Mouse (Mus musculus): ENCODE data around the gene Vamp4. TPM values are rescaled to one million over a fixed set of nuclear protein-coding genes. Genes with fewer than 3 reads are reported as not detected.

Gene Vamp4
- polyA plus RNA-seq (2012; rRNA removed) = 36.0 and 39.4 TPM in 2 replicates

DNA sequence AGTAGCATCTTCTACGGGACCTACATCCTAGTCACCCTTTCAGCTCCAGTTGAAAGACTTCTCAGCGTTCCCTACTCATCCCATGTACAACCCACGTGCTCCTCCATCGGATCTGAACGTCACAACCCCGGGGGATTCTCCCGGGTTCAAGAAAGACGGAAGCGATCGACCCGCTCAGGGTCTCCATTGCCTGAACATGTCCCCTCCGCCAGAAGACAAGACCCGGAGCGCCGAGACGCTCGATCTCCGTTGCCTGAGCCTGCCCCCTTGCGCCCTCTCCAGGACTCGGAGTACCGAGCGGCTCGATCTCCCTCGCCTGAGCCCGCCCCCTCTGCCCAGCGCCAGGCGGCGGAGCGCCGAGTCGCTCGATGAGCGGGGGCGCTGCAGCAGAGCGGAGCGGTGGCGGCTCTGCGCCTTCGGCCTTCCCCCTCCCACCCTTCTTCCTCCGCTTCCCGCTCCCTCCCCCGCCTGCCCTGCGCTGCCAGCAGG, at the start of gene Vamp4:
Gene Vamp4, plus strand, starts transcription at position 256 of the 489 bp plus-strand sequence.
- DNase-seq (ENCODE audit: low read depth) = peak; percentile 99
- peak; percentile 73 for TF ChIP-seq POLR2A (IDR thresholded peaks at IDR 0.05; ENCODE audit: borderline replicate concordance, extremely low read depth, insufficient read depth, insufficient read length, poor library complexity, severe bottlenecking)
- TF ChIP-seq CTCF (IDR thresholded peaks at IDR 0.05; ENCODE audit: borderline replicate concordance, extremely low read depth, insufficient read depth, insufficient read length) = peak; percentile 0; the same call in 1 of the 2 replicates

DNA sequence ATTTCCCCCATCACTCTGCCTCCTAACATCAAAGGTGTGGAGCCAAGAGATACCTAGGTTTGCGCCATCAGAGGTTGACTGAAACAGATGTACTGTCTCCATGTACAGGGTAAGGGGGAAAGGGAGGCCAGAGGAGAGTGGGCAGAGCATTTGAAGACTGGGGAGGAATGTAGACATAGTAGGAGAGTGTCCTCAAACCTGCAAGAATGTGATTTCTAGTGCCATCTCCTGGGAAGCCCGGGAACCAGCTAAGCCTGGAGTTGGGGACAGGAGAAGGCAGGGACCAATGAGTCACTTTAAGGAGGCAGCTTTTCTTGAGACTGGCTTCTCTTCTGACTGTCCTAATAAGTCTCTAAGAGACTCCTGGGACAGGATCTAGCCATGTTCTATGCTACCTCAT, 40.7 kb upstream of the Vamp4 start:
- TF ChIP-seq CTCF (IDR thresholded peaks at IDR 0.05; ENCODE audit: borderline replicate concordance, extremely low read depth, insufficient read depth, insufficient read length) = peak; percentile 12; the same call in 1 of the 2 replicates
- TF ChIP-seq POLR2A (IDR thresholded peaks at IDR 0.05; ENCODE audit: borderline replicate concordance, extremely low read depth, insufficient read depth, insufficient read length, poor library complexity, severe bottlenecking) = no peak
- DNase-seq (ENCODE audit: low read depth) = no peak

DNA sequence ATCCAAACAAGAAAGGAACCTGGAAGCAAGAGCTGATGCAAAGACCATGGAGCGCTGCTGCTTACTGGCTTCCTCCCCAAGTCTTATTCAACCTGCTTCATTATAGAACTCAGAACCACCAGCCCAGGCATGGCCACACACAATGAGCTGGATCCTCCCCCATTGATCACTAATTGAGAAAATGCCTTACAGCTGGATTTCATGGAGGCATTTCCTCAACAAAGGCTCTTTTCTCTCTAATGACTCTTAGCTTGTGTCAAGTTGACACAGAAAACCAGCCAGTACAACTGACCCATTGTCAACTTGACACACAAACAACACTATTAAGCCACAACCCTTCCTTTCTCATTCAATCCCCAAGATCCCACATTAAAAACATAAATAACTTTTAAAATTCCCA, 39.6 kb upstream of the Vamp4 start:
- no peak for TF ChIP-seq CTCF (IDR thresholded peaks at IDR 0.05; ENCODE audit: borderline replicate concordance, extremely low read depth, insufficient read depth, insufficient read length)
- TF ChIP-seq POLR2A (IDR thresholded peaks at IDR 0.05; ENCODE audit: borderline replicate concordance, extremely low read depth, insufficient read depth, insufficient read length, poor library complexity, severe bottlenecking) = no peak
- DNase-seq (ENCODE audit: low read depth) = no peak

DNA sequence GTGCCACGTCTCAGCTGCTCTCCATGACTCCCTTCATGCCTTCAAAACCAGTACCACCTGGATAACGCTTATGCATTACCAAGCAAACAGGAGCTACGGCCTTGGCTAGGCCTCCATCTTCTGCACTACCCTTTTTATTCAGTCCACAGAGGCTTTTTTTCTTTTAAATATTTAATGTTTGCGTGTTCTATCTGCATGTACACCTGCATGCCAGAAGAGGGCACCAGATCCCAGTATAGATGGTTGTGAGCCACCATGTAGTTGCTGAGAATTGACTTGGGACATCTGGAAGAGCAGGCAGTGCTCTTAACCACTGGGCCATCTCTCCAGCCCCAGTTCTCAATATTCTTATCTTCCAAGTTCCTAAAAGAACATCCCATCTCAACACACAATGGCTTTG, 38.7 kb upstream of the Vamp4 start:
- DNase-seq (ENCODE audit: low read depth) = no peak
- TF ChIP-seq CTCF (IDR thresholded peaks at IDR 0.05; ENCODE audit: borderline replicate concordance, extremely low read depth, insufficient read depth, insufficient read length) (peak; percentile 34; the same call in 1 of the 2 replicates), POLR2A (IDR thresholded peaks at IDR 0.05; ENCODE audit: borderline replicate concordance, extremely low read depth, insufficient read depth, insufficient read length, poor library complexity, severe bottlenecking) (no peak)

DNA sequence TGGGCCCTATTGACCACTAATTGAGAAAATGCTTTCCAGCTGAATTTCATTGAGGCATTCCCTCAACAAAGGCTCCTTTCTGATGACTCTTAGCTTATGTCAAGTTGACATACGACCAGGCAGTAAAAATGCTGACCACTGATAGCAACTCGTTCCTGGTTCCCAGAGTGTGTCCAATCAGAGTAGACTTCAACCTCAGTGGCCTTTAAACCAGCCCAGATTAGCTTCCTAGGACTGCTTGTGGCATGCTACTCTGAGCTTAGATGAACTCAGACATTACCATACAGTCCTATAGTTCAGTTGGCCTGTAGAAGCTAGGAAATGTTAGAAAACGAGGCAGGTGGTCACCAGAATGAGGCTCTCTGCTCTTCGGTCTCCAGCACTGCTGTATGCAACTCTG, 38.0 kb upstream of the Vamp4 start:
- TF ChIP-seq CTCF (IDR thresholded peaks at IDR 0.05; ENCODE audit: borderline replicate concordance, extremely low read depth, insufficient read depth, insufficient read length) (no peak), POLR2A (IDR thresholded peaks at IDR 0.05; ENCODE audit: borderline replicate concordance, extremely low read depth, insufficient read depth, insufficient read length, poor library complexity, severe bottlenecking) (no peak)
- no peak for DNase-seq (ENCODE audit: low read depth)

DNA sequence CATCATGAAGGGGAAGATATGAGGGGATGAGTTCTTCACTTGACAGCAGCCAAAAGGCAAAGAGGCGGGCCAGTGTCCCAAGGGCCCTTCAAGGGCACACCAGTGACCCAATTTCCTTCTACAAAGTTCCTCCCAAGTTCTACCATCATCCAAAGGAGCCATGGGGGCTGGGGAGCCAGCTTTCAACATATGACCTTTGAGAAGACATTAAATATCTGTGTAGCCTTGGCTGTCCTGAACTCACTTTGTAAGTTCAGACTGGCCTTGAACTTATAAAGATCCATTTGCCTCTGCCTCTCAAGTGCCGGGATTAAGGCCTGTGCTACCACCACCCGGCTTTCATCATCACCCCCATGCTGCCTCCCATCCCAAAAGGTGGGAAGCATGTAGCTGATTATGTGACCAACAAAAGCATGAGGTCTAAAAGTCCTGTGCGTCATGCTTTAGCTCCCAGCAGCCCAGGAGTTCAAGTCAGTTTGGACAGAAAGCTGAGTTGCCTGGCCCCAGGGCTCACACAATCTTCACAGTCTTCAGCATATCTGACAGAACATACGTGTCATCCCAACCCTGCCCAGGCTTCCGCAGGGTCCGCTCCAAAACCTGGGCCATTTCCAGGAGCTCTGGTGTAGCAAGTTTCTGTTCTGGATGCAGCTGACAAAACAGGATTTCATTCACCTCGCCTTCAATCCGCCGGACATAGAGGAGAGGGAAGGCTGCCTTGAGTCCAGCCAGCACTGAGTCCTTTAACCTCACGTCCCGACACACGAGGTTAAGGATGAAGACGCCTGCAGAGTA, 36.4 kb upstream of the Vamp4 start:
- TF ChIP-seq POLR2A (IDR thresholded peaks at IDR 0.05; ENCODE audit: borderline replicate concordance, extremely low read depth, insufficient read depth, insufficient read length, poor library complexity, severe bottlenecking) (no peak), CTCF (IDR thresholded peaks at IDR 0.05; ENCODE audit: borderline replicate concordance, extremely low read depth, insufficient read depth, insufficient read length) (no peak)
- DNase-seq (ENCODE audit: low read depth) = no peak

DNA sequence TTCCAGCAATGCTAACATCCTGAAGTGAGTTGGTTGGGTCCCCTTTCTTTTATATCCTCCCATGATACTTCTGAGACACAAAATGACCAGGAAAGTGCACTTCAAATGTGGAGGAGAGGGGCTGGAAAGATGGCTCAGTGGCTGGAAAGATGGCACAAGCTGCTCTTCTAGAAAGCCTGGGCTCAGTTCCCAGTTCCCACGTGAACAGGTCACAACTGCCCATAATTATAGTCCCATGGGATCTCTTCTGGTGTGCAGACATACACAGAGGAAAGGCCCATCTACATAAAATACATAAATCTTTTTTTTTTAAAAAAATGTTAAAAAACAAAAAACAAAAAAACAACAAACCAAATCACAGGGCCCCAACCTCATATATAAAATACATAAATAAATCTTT, 27.1 kb upstream of the Vamp4 start:
- no peak for DNase-seq (ENCODE audit: low read depth)
- TF ChIP-seq POLR2A (IDR thresholded peaks at IDR 0.05; ENCODE audit: borderline replicate concordance, extremely low read depth, insufficient read depth, insufficient read length, poor library complexity, severe bottlenecking) (no peak), CTCF (IDR thresholded peaks at IDR 0.05; ENCODE audit: borderline replicate concordance, extremely low read depth, insufficient read depth, insufficient read length) (no peak)

DNA sequence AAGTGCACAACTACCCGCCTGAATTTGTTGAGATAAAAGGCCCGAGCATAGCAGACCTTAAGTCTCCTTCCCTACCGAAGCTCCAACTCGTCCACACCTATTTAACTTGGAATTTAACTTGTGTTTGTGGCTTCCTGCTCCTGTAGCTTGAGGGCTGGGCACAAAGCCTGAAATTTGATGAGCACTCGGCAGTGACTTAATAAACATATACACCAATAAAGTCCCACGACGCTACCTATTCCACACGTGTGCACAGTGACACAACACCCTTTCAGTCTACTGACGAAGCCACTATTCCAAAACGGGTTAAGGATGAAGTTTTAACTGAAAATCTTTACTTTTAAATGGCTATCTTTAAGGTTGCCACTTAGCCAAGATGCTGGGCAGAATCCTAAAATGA, 22.7 kb upstream of the Vamp4 start:
- peak; percentile 8 for DNase-seq (ENCODE audit: low read depth)

DNA sequence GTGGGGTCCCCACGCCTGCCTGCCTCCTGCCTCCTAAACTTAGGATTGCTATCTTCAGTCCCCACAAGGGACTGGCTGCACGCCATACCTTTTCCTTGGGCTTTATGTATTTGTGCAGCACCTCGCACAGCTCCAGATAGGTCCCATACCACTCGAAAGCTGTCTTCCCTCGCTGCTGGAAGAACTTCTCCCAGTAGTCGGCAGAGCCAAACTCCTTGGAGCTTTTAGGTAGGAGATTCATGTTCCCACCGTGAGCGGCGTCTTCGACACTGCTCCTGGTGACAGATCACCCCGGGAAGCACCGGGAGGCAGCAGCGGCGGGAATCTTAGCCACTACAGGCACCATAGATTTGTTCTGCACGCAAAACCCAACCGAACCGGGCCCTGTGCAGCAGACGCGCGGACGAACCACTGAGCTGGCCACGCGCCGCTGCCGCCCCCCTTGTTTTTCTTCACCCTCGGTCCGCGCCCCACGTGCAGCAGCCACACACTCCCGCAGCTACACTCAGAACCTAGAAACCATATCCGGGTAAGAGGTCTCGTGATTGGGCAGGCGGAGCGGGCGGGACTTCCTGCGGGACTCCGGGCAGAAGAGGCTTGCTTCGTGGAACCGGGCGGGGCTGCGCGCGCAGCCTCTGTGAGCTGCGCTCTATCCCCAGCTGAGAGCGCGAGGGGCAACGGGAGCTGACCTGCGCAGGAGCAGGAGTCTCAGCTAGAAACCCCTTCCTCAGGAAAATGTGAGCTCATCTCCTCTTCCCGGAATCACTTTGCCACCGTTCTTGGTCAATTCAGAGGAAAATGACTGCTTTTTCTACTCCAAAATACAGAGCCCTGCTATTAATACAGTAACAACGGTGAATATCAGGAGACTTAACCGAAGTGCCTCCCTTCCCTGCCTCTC, 22.0 kb upstream of the Vamp4 start, which contains the start of gene Mettl13:
Gene Mettl13, minus strand, starts transcription at position 536 of the 901 bp plus-strand sequence.
- no peak for TF ChIP-seq CTCF (IDR thresholded peaks at IDR 0.05; ENCODE audit: borderline replicate concordance, extremely low read depth, insufficient read depth, insufficient read length)
- TF ChIP-seq POLR2A (IDR thresholded peaks at IDR 0.05; ENCODE audit: borderline replicate concordance, extremely low read depth, insufficient read depth, insufficient read length, poor library complexity, severe bottlenecking) = peak; percentile 59; the same call in 1 of the 2 replicates
- DNase-seq (ENCODE audit: low read depth) = peak; percentile 99

More for the DNA sequence above, 22.7 kb upstream of the Vamp4 start:
- TF ChIP-seq CTCF (IDR thresholded peaks at IDR 0.05; ENCODE audit: borderline replicate concordance, extremely low read depth, insufficient read depth, insufficient read length) (no peak), POLR2A (IDR thresholded peaks at IDR 0.05; ENCODE audit: borderline replicate concordance, extremely low read depth, insufficient read depth, insufficient read length, poor library complexity, severe bottlenecking) (no peak)

DNA sequence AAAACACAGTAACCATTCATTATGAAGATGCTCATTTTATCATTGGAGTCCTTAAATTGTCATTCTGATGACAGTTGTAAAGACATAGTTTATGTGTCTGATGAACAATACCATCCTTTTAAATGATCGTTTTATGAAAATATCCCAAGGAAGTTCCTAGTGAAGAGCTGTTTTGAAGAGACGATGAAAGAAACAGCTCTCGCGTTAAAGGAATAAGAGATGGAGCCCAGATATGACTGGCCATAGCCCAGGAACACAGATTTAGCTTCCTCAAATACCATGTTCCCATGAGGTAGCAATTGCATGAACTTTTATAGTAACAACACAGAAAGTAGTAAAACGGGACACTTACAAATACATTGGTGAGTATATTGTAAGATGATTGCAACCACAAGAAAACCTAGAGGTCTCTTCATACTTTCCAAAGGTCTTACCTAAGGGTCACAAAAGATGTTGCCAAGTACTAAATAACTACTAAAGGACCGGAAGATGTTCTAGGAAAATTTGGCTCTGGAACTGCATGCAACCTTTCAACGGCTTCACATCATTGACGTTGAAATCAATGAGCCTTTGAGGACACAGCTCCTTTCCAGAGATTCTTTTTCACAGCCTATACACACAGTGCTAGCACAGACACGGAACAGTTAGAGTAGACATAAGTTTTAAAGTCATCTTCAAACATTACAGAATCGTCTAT, 21.2 kb upstream of the Vamp4 start:
- no peak for TF ChIP-seq POLR2A (IDR thresholded peaks at IDR 0.05; ENCODE audit: borderline replicate concordance, extremely low read depth, insufficient read depth, insufficient read length, poor library complexity, severe bottlenecking)
- no peak for TF ChIP-seq CTCF (IDR thresholded peaks at IDR 0.05; ENCODE audit: borderline replicate concordance, extremely low read depth, insufficient read depth, insufficient read length)
- DNase-seq (ENCODE audit: low read depth) = no peak

All from brain, embryonic 14.5 days (tissue).